Mouse (Mus musculus) T-helper 17 cell (primary cell): ENCODE data around the gene Ggta1.

Experiments used
- in situ Hi-C, 2 experiments: fragments of 300-600 bp; cut with MboI, MseI; formaldehyde crosslinking; loops; 1 replicate in 1 of 2; 2 replicates in 1 of 2; pipeline ENCODE4 v1.15.1; 2025; ENCODE audit warnings: high pct_unique_total_duplicates in 2 of 2

Ggta1 gene

GRCm38 (mm10) chr2:35462791-35463281, at the start of gene Ggta1:
Gene Ggta1, minus strand, starts transcription at chr2:35463231.
- in situ Hi-C loops, result loop anchor here (5.0 kb wide), 1 partner anchor 34 kb away; no protein-coding TSS in a partner anchor

GRCm38 (mm10) chr2:35512226-35512625, 49.2 kb upstream of the Ggta1 start:
- in situ Hi-C loops, result no loop called here

DNA sequence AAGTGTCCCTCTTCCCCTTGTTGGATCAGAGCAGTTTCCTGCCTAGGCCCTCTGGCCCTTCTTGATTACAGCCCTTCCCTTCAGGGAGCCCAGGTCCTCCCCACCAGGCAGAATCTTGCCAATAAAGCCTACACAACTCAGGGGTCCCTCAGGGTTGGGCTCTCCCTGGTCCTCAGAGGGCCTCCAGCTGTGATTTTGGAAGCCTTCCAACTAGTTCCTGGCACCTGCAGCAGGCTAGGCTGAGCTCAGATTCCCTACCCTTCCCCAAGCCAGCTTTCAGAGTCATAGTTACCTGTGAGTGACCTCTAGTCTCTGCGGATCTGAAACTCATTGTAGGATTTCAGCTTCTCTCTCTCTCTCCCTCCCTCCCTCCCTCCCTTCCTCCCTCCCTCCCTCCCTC, 47.9 kb upstream of the Ggta1 start:
- in situ Hi-C loops, result no loop called here

DNA sequence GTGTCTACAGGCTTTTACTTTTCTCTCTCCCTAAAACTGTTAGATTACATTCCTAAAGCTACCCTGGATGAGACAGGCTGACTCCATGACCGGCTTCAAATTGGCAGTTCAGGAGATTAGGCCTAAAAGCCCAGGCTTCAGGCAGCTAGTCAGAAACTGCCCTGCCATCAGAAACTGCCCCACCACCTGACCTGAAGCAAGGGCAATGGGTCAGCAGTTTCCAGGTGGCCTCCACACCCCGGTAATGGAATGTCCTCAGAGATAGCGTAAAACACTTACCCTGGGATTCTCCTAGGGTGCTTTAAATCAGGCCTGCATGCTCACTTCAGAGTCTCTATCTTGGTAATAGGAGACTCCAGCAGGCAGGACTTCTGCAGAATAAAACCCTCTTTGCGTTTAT, 46.9 kb upstream of the Ggta1 start:
- in situ Hi-C loops, result no loop called here

DNA sequence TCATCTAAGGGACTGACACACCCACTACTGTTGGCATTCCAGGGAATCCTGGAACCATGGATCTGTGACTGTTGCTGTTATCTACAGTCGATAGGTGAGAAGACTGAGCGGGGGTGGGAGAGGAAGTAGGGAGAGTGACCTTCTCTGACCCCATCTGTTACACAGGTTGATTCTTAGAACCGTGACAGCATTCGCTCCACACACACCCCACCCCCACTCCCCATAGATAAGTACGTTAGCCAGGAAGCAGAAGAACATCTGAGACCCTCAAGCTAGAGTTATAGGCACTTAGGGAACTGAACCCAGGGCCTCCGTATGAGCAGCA, 46.3 kb upstream of the Ggta1 start:
- in situ Hi-C loops, result no loop called here

- in situ Hi-C loops, result no loop called here
These were observed 45.7 kb upstream of the Ggta1 start for GRCm38 (mm10) chr2:35508597-35509342.

DNA sequence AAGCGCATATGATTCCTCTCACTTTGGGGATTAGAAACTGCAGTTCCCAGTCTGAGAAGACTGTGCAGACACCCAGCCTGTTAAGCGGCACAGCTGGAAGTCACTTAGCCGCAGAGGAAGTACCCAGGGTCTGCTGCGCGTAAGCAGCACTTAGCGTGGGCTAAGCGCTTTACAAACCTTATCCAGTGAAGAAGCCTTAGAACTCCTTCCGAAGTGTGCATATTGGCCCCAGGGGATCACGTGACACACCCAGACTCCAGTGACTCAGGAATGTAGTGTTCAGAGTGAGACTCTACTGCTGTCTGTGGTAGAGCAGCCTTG, 44.1 kb upstream of the Ggta1 start:
- in situ Hi-C loops, result no loop called here

DNA sequence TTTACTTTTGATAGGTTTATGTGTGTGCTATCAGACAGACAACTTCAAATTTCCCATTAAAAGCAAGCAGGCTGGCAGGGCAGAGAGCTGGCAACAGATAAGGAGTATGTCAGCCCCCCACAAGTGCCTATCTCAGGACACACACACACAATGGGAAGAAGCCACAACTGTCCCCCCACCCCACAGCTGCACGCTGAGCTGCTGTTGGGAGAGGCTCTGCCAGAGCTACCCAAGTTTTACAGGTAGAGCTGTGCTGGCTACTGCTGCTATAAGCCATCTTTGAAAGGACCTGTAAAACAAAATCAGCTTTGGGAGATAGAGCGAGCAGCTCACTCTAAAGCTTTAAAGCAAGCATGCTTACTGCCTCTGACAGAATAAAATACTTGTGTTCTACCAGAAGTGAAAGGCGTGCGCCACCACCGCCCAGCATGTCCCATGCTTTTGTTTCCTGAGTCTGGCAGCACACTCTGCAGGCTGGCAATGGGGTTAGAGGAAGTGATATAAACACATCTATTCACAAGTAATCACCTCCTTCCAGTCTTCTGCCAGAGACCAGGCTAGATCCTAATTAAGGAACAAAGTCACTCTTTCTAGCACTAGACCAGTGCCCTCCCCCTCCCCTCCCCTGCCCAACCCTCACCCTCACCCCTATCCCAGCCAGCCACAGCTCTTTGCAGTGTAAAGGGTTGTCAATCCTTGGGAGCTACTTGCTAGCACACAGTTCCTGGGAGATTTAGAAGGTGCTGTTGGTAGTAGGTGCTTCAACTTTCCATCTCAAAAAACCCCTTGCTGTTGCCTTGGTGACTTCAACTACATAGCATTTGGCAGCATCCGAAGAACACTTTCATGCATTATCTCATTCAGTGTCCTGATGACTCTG, 43.5 kb upstream of the Ggta1 start:
- in situ Hi-C loops, result no loop called here

- in situ Hi-C loops, result no loop called here
These were observed 42.7 kb upstream of the Ggta1 start for GRCm38 (mm10) chr2:35505519-35506286.

DNA sequence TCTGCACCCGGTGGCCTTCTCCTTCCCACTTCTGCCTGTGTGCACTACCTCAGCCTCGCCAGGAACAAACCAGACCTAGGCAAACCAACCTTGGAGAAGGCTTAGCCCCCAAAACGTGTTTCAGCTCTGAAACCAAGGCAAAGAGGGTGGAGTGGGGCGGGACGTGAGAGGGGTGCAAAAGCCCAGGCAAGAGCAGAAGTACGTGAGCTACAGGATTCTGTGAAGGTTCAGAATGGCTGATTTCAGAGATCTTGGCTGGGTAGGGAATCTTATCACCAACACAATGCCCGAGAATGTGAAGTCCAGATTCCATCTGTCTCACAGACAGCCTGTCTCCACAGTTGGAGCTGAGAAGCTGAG, 41.4 kb upstream of the Ggta1 start:
- in situ Hi-C loops, result no loop called here

- in situ Hi-C loops, result no loop called here
These were observed 40.8 kb upstream of the Ggta1 start for GRCm38 (mm10) chr2:35503723-35504416.

GRCm38 (mm10) chr2:35503021-35503722, 40.1 kb upstream of the Ggta1 start:
- in situ Hi-C loops, result no loop called here

- in situ Hi-C loops, result no loop called here
These were observed 39.5 kb upstream of the Ggta1 start for GRCm38 (mm10) chr2:35502561-35502960.

DNA sequence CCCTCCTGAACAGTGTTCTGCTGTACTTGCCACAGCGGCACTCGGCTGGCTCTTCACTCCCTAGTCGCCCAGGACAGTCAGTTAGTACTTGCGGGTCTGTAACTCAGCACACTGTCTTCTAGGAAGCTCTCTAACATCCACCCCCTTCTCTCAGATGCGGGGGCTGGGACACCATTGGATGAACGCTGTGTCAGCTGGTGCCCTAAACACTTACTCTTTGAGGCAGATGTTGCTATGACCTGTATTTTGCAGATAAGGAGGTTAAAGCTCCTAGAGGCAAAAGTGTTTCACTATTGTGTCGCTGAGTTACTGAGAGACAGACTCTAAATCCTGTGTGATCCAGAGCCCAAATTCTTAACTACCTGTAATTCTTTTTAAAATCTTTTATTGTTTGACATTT, 36.4 kb upstream of the Ggta1 start:
- in situ Hi-C loops, result loop anchor here (5.0 kb wide), 2 partner anchors 37 to 48 kb away; partner anchors contain the start of gene Ggta1 (in 2 of the 2)

- in situ Hi-C loops, result loop anchor here (5.0 kb wide), 2 partner anchors 37 to 48 kb away; partner anchors contain the start of gene Ggta1 (in 2 of the 2)
These were observed 35.9 kb upstream of the Ggta1 start for GRCm38 (mm10) chr2:35498961-35499360.

DNA sequence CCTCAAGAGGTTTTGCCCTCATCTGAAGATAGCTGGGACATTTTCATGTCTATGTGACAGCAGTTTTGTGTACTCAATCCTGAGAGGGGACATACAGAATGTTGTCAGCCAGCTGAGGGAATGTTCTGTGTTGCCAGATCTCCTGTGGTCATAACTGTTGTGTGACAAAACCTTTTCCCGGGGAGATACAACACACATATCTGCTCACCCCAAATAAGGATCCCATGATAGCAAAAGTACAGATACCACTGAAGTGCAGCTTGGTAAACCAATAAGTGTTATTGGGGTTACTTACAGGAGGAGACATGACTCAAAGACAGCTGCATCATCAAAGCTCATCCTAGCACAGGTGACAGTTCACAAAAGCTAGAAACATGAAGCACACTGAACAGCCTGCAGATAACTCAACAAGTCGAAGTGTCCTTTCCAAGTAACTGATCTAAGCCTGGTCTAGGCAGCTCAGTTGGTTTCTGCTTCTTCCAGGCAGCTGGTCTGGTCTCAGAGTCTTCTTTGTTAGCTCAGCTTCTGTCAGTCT, 34.7 kb upstream of the Ggta1 start:
- in situ Hi-C loops, result loop anchor here (5.0 kb wide), 2 partner anchors 35 to 50 kb away; partner anchors contain the start of gene Ggta1 (in 2 of the 2)

DNA sequence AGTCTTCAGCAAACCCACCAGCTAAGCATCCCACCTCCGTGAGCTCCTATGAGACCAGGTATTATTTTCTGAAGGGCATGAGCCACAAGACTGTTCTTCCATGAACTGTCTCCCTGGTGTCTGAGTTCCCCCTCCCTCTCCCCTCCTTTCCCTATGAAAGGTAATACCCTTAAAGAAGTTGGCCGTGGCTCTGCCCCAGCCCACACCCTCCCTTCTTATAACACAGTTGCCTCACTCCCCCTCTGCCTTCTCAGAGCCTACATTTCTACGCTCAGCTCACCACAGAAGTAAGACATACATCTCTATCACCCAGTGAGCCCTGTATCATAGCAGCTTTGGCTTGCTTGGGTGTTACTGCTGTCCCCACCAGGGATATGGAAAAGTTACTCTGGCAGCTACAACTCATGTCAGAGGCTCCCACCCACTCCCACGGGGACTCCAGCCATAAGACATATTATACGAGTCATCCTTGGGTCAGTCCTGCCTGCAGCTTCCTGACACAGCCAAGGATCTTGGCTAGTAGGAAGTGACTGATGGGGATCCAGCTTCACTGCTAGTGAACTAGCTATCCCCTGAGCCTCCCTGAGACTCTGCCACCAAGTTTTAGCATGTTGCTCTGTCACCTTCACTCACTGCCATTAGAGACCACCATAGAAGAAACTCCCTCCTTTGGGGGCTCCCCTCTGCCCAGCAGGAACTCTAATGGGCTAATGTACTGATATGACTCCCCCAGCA, 33.4 kb upstream of the Ggta1 start:
- in situ Hi-C loops, result loop anchor here (5.0 kb wide), 2 partner anchors 34 to 51 kb away; partner anchors contain the start of gene Ggta1 (in 2 of the 2)

GRCm38 (mm10) chr2:35495486-35496278, 32.7 kb upstream of the Ggta1 start:
- in situ Hi-C loops, result loop anchor here (5.0 kb wide), 2 partner anchors 33 to 52 kb away; partner anchors contain the start of gene Ggta1 (in 2 of the 2)

- in situ Hi-C loops, result no loop called here
These were observed 30.5 kb upstream of the Ggta1 start for GRCm38 (mm10) chr2:35493566-35493965.
